Mouse (Mus musculus) kidney, embryonic 14.5 days (tissue): ENCODE data around the gene Eya2. TPM values are rescaled to one million over a fixed set of nuclear protein-coding genes. Genes with fewer than 3 reads are reported as not detected.
"Not testable (repeated sequence)": the region's sequence is repeated elsewhere in the genome, so short reads cannot be mapped to it uniquely, and the experiment has no call there.

Experiments
- ATAC-seq: fragments of 200-750 bp; cut with Nextera tagmentation; 2 replicates; pipeline ENCODE4 v1.8.0; 2017; ENCODE audit warnings: moderate number of reproducible peaks, mild to moderate bottlenecking, moderate TSS enrichment, moderate library complexity; ENCODE audit not compliant: low FRiP score, low TSS enrichment
- H3K27ac ChIP-seq: fragments of 300-500 bp; sonication (generic); 2 replicates; pipeline ENCODE4 v1.5.1; 2014; ENCODE audit warnings: low read depth, mild to moderate bottlenecking, low read length, moderate library complexity, mixed read lengths
- H3K27me3 ChIP-seq: fragments of 300-500 bp; sonication (generic); 2 replicates; pipeline ENCODE4 v1.6.1; 2014; ENCODE audit warnings: mild to moderate bottlenecking, low read length; ENCODE audit not compliant: control insufficient read depth, insufficient read depth
- H3K36me3 ChIP-seq: fragments of 300-500 bp; sonication (generic); 2 replicates; pipeline ENCODE4 v1.6.1; 2014; ENCODE audit warnings: low read length, mixed read lengths; ENCODE audit not compliant: control insufficient read depth, insufficient read depth
- H3K4me1 ChIP-seq: fragments of 300-500 bp; sonication (generic); 2 replicates; pipeline ENCODE4 v1.6.1; 2014; ENCODE audit warnings: low read length, mixed read lengths; ENCODE audit not compliant: control insufficient read depth, insufficient read depth
- H3K4me2 ChIP-seq: fragments of 300-500 bp; sonication (generic); replicated peaks from 2 replicates; pipeline ENCODE4 v1.6.1; 2014; ENCODE audit warnings: low read depth, mild to moderate bottlenecking, low read length
- H3K4me3 ChIP-seq: fragments of 300-500 bp; sonication (generic); 2 replicates; pipeline ENCODE4 v1.5.1; 2014; ENCODE audit warnings: mild to moderate bottlenecking, low read length
- H3K9ac ChIP-seq: fragments of 300-500 bp; sonication (generic); 2 replicates; pipeline ENCODE4 v1.6.1; 2014; ENCODE audit warnings: low read depth, mild to moderate bottlenecking, low read length, moderate library complexity
- H3K9me3 ChIP-seq: fragments of 300-500 bp; sonication (generic); 2 replicates; pipeline ENCODE4 v1.6.1; 2016; ENCODE audit warnings: low read length; ENCODE audit not compliant: control insufficient read depth
- WGBS: fragments of 180-500 bp; shearing (Covaris S2); extraction: QIAGEN DNeasy Blood & Tissue Kit; methylation state at CpG from one replicate; pipeline ENCODE4 v1.1.7; 2014; 5-methylcytosine and 5-hydroxymethylcytosine counted together
- polyA plus RNA-seq: library from polyadenylated mRNA; unstranded; fragments of >200 nt; fragmentation: Nextera tagmentation; extraction: Ambion mirVana; gene quantifications from 2 replicates; pipeline ENCODE4 v1.2.1, GENCODE M21; 2014

Gene Eya2
- polyA plus RNA-seq, result 7.0 and 10.4 TPM in 2 replicates

DNA sequence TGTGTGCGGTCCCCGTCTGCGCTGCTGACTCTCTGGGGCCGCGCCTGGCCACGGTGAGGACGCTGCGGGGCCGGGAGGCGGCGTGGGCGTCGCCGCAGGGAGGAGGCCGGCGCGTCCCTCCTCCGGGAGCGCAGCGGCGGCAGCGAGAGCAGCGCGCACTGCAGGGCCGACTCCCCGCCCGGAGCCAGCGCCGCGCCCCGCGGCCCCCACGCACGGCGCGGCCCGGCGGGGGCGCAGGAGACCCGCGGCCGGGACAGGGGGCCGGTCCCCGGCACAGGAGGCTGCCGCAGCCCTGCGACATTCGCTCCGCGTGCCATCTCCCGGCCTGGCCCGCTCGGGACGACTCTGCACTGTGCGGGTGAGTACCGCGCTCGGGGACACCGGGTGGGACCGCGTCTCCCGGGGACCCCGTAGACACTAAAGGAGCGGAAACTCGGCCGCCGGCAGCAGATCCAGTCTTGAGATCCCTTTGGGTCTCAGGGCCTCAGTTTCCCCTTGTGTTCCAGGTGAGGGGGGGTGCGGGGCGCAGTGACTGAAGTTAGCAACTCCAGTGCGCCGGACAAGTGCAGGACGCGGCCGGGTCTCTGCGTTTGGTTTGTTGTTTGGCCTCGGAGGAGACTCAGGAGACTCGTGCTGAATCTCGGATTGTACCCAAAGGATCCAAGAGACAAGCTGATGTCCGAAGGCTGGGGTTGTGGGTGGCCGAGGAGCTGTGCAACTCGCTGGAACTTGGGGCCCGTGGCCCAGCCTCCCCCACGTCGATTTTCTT is at the start of gene Eya2:
Gene Eya2 (plus strand): TSS at position 126 of the 769 bp plus-strand sequence.
- no peaks in the 10 kb centered on the region for H3K9me3 ChIP-seq
- WGBS, result under 1% methylated on average over 57 of the region's 83 CpGs
- H3K4me3 ChIP-seq, result peak within 1 kb of the TSS; percentile 59
- peak within 1 kb of the TSS; percentile 60 for H3K9ac ChIP-seq
- peak within 1 kb of the TSS; percentile 15; the same call in 1 of the 2 replicates for H3K27ac ChIP-seq
- H3K27me3 ChIP-seq, result peaks cover 14% of the 10 kb centered on the region
- H3K36me3 ChIP-seq, result no peaks in the 10 kb centered on the region
- H3K4me1 ChIP-seq, result peaks cover 14% of the 10 kb centered on the region; the same call in 1 of the 2 replicates
- ATAC-seq, result peak; percentile 57
- peak within 1 kb of the TSS; percentile 97 for H3K4me2 ChIP-seq

DNA sequence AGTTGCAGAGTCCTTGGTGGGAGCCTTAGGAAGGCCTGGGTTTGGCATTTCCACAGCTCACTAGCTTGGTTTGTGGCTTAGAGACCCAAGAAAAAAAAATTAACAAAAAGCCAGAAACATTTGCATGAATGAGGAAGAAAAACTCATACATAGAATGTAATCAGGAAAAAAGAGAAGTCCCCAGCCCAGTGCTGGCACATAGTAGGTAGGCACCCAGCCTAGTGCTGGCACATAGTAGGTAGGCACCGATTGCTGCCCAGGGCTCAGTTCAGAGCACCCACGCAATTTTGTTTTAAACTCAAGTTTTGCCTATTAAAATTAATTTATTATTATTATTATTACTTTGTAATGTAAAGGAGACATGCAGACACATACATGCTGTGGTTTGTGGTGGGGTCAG is 49.1 kb upstream of the Eya2 start:
- Histone ChIP-seq H3K4me2 (no peak overlapping the region), H3K4me1 (no peaks in the 10 kb centered on the region), H3K4me3 (no peak overlapping the region), H3K36me3 (no peaks in the 10 kb centered on the region), H3K27me3 (no peaks in the 10 kb centered on the region), H3K27ac (no peak overlapping the region), H3K9ac (no peak overlapping the region), H3K9me3 (no peaks in the 10 kb centered on the region)
- no peak for ATAC-seq
- WGBS, result 98% methylated on average over 2 of the region's 2 CpGs

DNA sequence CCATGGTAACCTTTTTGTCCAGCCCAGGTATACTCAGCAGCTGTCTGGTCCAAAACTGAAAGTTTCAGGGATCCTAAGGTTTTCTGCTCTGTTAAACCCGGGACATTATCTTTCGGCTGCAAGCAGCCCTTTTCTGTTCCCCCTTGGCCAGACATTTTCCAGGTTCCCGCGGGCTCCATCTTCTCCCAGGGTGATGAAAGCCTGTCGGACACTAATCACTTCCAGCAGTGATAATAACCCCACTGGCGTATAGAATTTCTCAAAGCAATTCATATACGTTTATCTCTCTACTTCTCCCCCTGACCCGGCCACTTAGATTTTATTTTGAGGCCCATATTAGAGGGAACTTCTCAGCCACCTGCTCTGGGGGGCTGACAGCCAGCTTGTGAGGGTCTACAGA is 48.5 kb upstream of the Eya2 start:
- H3K9ac ChIP-seq, result no peak overlapping the region
- no peak overlapping the region for H3K4me3 ChIP-seq
- H3K27me3 ChIP-seq, result no peaks in the 10 kb centered on the region
- H3K9me3 ChIP-seq, result no peaks in the 10 kb centered on the region
- no peaks in the 10 kb centered on the region for H3K36me3 ChIP-seq
- H3K27ac ChIP-seq, result no peak overlapping the region
- ATAC-seq, result no peak
- no peak overlapping the region for H3K4me2 ChIP-seq
- WGBS, result 42% methylated on average over 8 of the region's 8 CpGs
- H3K4me1 ChIP-seq, result no peaks in the 10 kb centered on the region

DNA sequence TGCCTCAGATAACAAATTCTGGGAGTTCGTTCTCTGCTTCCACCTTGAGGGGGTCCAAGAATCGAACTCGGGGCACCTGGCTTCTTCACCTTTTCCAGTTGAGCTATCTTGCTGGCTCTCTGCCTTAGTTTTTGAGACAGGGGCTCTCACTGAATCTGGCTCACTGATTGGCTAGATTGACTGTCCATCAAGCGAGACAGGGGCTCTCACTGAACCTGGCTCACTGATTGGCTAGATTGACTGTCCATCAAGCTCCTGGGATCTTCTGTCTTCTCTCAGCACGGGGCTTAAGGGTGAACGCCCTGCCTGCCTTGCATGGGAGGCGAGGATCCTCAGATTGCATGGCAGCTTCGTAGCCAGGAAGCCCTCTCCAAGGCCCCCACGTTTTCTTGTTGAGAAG is 47.4 kb upstream of the Eya2 start:
- H3K9me3 ChIP-seq, result no peaks in the 10 kb centered on the region
- H3K4me2 ChIP-seq, result no peak overlapping the region
- 59% methylated on average over 9 of the region's 9 CpGs for WGBS
- H3K9ac ChIP-seq, result no peak overlapping the region
- no peaks in the 10 kb centered on the region for H3K36me3 ChIP-seq
- no peak overlapping the region for H3K4me3 ChIP-seq
- H3K27ac ChIP-seq, result no peak overlapping the region
- H3K27me3 ChIP-seq, result no peaks in the 10 kb centered on the region
- H3K4me1 ChIP-seq, result no peaks in the 10 kb centered on the region
- ATAC-seq, result no peak

DNA sequence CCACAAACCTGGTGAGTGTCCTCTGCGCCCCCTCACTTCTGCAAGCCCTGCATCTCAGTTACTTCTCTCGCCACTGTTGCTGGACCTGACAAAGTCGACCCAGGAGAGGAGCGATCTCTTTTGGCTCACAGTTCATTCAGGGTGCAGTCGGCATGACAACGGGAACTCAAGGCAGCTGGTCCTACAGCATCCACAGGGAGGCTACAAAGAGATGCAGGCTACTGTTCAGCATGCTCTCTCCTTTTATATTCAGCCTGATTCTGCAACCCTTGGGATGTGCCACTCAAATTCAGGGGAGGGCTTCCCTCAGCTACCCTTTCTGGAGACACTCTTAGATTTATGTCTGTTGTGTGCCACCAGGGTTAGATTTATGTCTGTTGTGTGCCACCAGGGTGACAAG is 46.2 kb upstream of the Eya2 start:
- no peaks in the 10 kb centered on the region for H3K27me3 ChIP-seq
- no peak overlapping the region for H3K4me3 ChIP-seq
- H3K27ac ChIP-seq, result no peak overlapping the region
- no peaks in the 10 kb centered on the region for H3K9me3 ChIP-seq
- H3K4me1 ChIP-seq, result no peaks in the 10 kb centered on the region
- 78% methylated on average over 6 of the region's 6 CpGs for WGBS
- H3K4me2 ChIP-seq, result no peak overlapping the region
- H3K36me3 ChIP-seq, result no peaks in the 10 kb centered on the region
- ATAC-seq, result no peak
- H3K9ac ChIP-seq, result no peak overlapping the region

DNA sequence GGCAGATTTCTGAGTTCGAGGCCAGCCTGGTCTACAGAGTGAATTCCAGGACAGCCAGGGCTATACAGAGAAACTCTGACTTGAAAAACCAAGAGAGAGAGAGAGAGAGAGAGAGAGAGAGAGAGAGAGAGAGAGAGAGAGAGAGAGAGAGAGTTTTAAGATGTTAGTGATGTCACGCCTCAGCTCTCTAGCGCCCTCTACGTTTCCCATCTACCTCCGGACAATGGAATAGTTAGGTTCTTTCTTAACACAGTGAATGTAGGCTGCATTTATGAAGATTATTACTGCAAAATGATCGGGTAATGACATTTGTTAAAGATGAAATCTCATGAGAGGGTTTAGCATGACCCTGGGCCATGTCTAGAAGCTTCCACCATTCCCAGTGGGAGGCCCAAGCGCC is 44.4 kb upstream of the Eya2 start:
- H3K4me1 ChIP-seq, H3K4me3 ChIP-seq, H3K36me3 ChIP-seq, H3K27ac ChIP-seq, H3K4me2 ChIP-seq, H3K9ac ChIP-seq, H3K9me3 ChIP-seq, H3K27me3 ChIP-seq, ATAC-seq: not testable (repeated sequence)
- 80% methylated on average over 7 of the region's 7 CpGs for WGBS

DNA sequence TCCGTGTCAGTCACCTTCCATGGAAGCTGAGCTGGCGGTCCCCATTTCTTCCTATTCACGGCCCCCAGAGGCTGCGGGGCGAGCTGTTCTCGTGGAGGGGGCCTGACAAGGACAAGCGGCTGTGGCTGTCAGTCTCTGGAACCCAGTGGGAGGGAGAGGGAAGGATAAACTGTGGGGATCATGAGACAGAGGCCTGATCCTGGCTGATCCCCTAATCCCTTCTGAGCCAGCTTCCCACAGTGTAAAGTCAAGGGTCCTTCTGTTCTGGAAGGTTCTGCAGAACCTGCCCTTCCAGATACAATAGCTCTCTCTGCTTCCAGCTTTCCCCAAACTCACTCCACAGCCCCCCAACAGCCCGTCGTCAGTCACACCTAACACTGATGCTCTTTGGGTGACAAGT is 40.8 kb upstream of the Eya2 start:
- H3K4me3 ChIP-seq, result no peak overlapping the region
- no peak overlapping the region for H3K9ac ChIP-seq
- no peaks in the 10 kb centered on the region for H3K27me3 ChIP-seq
- H3K27ac ChIP-seq, result no peak overlapping the region
- no peak for ATAC-seq
- no peaks in the 10 kb centered on the region for H3K9me3 ChIP-seq
- no peaks in the 10 kb centered on the region for H3K4me1 ChIP-seq
- H3K4me2 ChIP-seq, result no peak overlapping the region
- H3K36me3 ChIP-seq, result no peaks in the 10 kb centered on the region
- WGBS, result 76% methylated on average over 9 of the region's 9 CpGs

DNA sequence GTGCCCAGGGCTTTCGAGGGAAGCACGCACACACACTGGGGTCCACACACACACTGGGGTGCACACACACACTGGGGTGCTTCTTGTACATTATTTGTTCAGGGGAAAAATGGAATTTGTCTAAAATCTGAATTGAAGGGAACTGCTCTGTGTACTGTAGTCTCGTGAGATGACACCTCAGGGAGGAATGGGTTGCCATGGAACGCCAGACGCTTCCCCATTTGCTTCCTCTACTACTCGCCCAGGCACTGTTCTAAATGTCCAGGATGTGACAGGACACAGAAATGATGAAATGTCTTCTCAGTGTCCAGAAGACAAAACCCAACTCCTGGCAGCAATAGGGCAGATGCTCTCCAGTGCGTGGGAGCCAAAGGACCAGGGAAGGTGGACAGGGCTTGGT is 37.6 kb upstream of the Eya2 start:
- no peak for ATAC-seq
- no peaks in the 10 kb centered on the region for H3K36me3 ChIP-seq
- H3K27me3 ChIP-seq, result no peaks in the 10 kb centered on the region
- 89% methylated on average over 7 of the region's 7 CpGs for WGBS
- no peak overlapping the region for H3K27ac ChIP-seq
- 0 out of 2 replicates have a peak, but pooled peaks cover 8% of the 10 kb centered on the region for H3K4me1 ChIP-seq
- no peak overlapping the region for H3K4me2 ChIP-seq
- no peak overlapping the region for H3K4me3 ChIP-seq
- no peak overlapping the region for H3K9ac ChIP-seq
- H3K9me3 ChIP-seq, result no peaks in the 10 kb centered on the region

DNA sequence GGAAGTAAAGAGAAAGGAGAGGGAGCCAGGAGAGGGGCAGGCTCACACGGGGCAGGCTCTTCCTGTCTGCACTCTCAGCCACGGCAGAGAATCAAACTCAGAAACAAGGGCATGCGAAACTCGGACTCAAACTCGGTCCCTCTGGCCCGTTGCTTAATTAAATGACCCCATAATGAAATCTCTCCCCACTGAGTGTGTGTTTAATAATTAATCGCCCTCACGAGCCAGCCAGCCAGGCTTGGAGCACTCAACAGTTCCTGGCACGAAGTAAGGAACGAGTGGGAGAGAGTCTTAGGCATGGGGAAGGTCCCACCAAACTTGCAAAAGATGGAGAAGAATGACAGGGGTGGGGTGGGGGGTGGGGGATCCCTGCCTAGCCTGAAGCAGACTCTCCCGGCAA is 35.9 kb upstream of the Eya2 start:
- 0 out of 2 replicates have a peak, but pooled peaks cover 13% of the 10 kb centered on the region for H3K4me1 ChIP-seq
- no peak for ATAC-seq
- no peak overlapping the region for H3K4me3 ChIP-seq
- no peaks in the 10 kb centered on the region for H3K9me3 ChIP-seq
- no peak overlapping the region for H3K4me2 ChIP-seq
- no peaks in the 10 kb centered on the region for H3K36me3 ChIP-seq
- WGBS, result 41% methylated on average over 11 of the region's 11 CpGs
- H3K9ac ChIP-seq, result no peak overlapping the region
- H3K27me3 ChIP-seq, result peaks cover 6% of the 10 kb centered on the region
- no peak overlapping the region for H3K27ac ChIP-seq
